In the genomic region with DNA sequence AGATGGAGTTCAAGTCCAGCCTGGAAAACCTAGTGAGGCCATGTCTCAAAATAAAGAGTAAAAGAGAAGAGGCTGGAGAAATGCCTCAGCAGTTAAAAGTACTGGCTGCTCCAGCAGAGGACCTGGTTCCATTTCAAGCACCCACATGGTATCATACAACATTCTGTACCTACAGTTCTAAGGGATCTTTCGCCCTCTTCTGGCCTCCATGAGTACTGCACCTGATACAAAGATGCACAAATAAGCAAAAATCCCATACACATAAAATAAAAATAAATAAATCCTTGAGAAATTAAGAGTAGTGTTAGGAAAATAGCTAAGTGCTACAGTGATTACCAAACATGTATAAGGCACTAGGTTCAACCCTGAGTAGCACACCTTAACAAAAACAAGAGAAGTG, we compare ENCODE assay signal across 10 mouse cellular contexts. TPM values are rescaled to one million over a fixed set of nuclear protein-coding genes. Genes with fewer than 3 reads are reported as not detected.
DNase-seq lines count a peak whose midpoint lies in the region; ATAC-seq and TF ChIP-seq lines count a peak whose summit lies in the region.
"Had no signal": no experiment of that assay in that cellular context is flagged by ENCODE, and none has a peak within 500 bp of the region (broad histone marks: within the 10 kb centered on the region; RNA-seq: fewer than 3 reads in every experiment).

No protein-coding gene starts in this region.

- DNase-seq in kidney, adult 9 months = peak; percentile 35
- no peak for DNase-seq in kidney, postnatal 10 days
- DNase-seq in B cell, adult 2 months = peak; percentile 49 to 52
- no peak for DNase-seq in G1E (ENCODE audit: low spot score)
- DNase-seq in lung, postnatal 36 days = peak; percentile 35
- DNase-seq in spleen, adult 12 weeks (ENCODE audit: low spot score) = no peak
- no peak for DNase-seq in left cerebral cortex, postnatal 14 days (ENCODE audit: low spot score in 2 of 2)
- DNase-seq: cerebellum, adult 11-12 months; kidney, adult 11 months had no signal

- no peak overlapping the region for H3K4me3 ChIP-seq in G1E (ENCODE audit: low read depth, low read length)
- H3K4me3 ChIP-seq: heart, embryonic 15.5 days had no signal

- no peak for ATAC-seq in G1E (ENCODE audit: extremely low read depth, insufficient number of reproducible peaks, low FRiP score, poor library complexity, severe bottlenecking)

- H3K27me3 ChIP-seq in G1E (ENCODE audit: insufficient read depth, low read length) = peaks cover 43% of the 10 kb centered on the region
- H3K27me3 ChIP-seq: heart, embryonic 15.5 days had no signal

- TF ChIP-seq CTCF in G1E (IDR thresholded peaks at IDR 0.05; ENCODE audit: low read depth, low read length) = peak; percentile 63

- no peaks in the 10 kb centered on the region for H3K36me3 ChIP-seq in G1E (replicated peaks)
- H3K36me3 ChIP-seq: heart, embryonic 15.5 days had no signal

- intact Hi-C loops in left cerebral cortex, postnatal 14 days (cut with DNase I) = no loop called here

- H3K9me3 ChIP-seq in G1E (replicated peaks) = peaks cover 7% of the 10 kb centered on the region
- H3K9me3 ChIP-seq: heart, embryonic 15.5 days had no signal

- peaks cover 38% of the 10 kb centered on the region for H3K4me1 ChIP-seq in G1E (ENCODE audit: insufficient read depth, low read depth, low read length)

RNA-seq across cellular contexts. Expression of gene Dpf3, which starts 4.1 kb away (rescaled TPM):
- total RNA-seq in G1E (2014; fragmentation: Nextera tagmentation) (11.7 and 19.7 TPM in 2 replicates), G1E (2017) (8.1 and 8.8 TPM in 2 replicates)
- polyA plus RNA-seq in G1E (2012) = 12.8 and 13.8 TPM in 2 replicates
- 1 to 10 TPM; 6.7 to 7.5 TPM for total RNA-seq in left cerebral cortex, postnatal 14 days (2021)

RNA-seq across cellular contexts. Expression of gene Dcaf4, which starts 28.7 kb away (rescaled TPM):
- total RNA-seq in G1E (2014; fragmentation: Nextera tagmentation) (36.1 and 46.1 TPM in 2 replicates), G1E (2017) (21.5 and 23.1 TPM in 2 replicates)
- polyA plus RNA-seq in G1E (2012) = 30.5 and 31.2 TPM in 2 replicates
- total RNA-seq in left cerebral cortex, postnatal 14 days (2021) = 10 to 100 TPM; 25.8 to 28.9 TPM

Comparison
In these comparisons a context has a peak if more than half of its experiments do, and no peak if none do; other contexts are left out.
1. DNase-seq: peak in kidney, adult 9 months (single experiment), B cell, adult 2 months (2 of 2) and lung, postnatal 36 days (single experiment); none in kidney, postnatal 10 days (single experiment), G1E (single experiment), spleen, adult 12 weeks (single experiment) and left cerebral cortex, postnatal 14 days (0 of 2).